Mouse (Mus musculus) MEL (cell line): ENCODE data around the gene Phgr1.

Source experiments
- MYC ChIP-seq: IDR thresholded peaks from 2 replicates; pipeline ENCODE4 v1.6.1; 2011; ENCODE audit warnings: low read depth, mild to moderate bottlenecking, low read length, improper control_type of control experiment, moderate library complexity
- POLR2AphosphoS5 ChIP-seq: IDR thresholded peaks from 2 replicates; pipeline ENCODE4 v1.6.1; 2012; ENCODE audit warnings: low read depth, borderline replicate concordance, mild to moderate bottlenecking, inconsistent platforms, low read length, moderate library complexity, mixed read lengths

DNA sequence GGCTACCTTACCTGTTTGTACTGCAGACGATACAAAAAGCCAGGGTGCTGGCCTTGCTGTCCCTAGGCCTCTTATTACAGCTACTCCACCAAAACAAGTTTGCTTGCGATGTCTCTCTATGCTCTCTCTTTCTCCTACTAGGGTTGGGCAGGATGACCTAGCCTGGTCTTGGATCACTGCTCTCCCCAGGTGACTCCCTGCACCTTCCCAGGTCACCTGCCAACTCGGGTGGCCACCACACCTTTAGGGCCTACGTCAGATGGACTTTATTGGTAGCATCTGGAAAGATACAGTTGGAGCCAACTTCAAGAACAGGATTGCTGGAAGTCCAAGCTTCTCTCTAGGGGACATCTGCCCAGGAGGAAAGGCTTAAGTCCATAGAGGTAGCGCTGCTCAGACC is 7.7 kb upstream of the Phgr1 start:
- no peak for TF ChIP-seq MYC
- TF ChIP-seq POLR2AphosphoS5: no peak
